Mouse (Mus musculus) brain, adult 10 weeks (tissue): Measurements from ENCODE around the gene Fggy. TPM values are rescaled to one million over a fixed set of nuclear protein-coding genes. Genes with fewer than 3 reads are reported as not detected.

Experiments
- polyA plus RNA-seq: library from polyadenylated mRNA; stranded (reverse); fragments of 350-450 nt; fragmentation: Illumina TruSeq; extraction: RNeasy Lipid Tissue Mini Kit (QIAGEN cat#74804); gene quantifications from one replicate; pipeline ENCODE4 v1.2.3, GENCODE M21; 2015; ENCODE audit warnings: low read depth, low replicate concordance

Gene Fggy
- polyA plus RNA-seq, result 13.8 TPM

DNA sequence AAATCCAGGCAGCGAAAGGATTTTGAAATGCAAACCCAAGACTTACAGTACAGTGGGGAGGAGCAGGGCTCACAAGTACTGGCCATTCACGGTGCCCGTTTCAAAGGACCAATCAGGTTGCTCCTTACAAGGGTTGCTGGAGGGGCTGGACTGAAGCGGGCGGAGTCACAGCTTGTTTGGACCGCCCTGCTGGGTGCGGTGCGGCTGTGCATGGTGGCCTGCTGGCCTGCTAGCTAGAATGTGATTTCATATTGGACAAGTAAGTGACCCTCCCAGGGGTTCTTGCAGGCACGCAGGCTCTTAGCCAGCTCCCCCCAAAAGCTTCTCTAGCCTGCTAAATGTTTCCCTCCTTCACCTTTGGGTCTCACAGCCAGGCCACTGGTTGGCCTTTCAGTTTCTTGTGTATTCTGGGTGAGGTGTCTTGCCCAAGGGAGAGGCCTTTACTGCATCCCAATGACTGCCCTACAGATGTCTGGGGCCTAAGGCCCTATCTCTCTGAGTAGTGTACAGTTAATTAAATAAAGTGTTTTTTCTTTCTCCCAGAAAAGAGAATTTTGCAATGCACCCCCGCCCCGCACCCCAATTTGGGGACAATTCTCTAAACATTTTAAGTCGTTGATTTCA lies at the start of gene Fggy:
Fggy (plus strand) TSS at position 175 of the 624 bp plus-strand sequence.

DNA sequence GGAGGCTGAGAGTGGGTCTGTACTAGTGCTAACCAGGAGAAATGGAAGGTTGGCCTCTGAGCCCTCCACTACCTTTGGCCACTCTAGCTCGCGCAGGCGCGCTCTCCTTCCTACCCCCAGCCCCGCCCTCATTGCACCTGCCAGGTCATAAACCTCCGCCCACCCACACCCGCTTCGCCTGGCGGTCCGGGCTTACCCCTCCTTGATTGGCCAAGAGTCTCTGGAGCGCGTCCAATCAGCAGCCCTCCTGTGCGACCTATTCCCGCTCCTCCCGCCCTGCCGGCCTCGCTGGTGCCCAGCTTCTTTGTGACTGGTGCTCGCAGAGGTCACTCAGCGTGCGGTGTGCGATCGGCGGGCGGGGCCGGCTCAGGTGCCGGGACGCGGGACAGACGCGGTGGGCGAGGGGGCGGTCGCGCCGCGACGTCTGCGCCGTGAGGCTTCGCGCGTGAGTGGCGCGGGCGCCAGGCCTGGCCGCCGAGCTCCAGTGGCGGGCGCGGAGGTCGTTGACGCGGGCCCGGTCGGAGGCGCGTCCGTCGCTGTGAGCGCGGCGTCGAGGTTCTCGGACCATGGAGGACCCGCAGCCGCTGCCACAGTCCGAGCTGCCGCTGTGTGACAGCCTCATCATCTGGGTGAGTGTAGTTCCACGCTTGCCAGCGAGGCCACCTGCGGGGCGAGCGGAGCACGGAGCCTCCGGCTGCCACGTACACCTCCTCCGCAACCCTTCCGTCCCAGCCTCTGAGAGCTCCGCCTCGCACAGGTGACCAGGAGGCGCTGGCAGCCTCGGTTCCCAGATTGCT lies 409.8 kb downstream of the Fggy start, which contains the start of gene Hook1:
Hook1 (plus strand) TSS at position 313 of the 797 bp plus-strand sequence.

